Mouse (Mus musculus) brain, embryonic 14.5 days (tissue): ENCODE results near the gene Ugt1a1.

Experiments
- CTCF ChIP-seq: fragments of 200-500 bp; IDR thresholded peaks from 2 replicates; pipeline ENCODE4 v1.5.1; 2012; ENCODE audit warnings: inconsistent platforms, mild to moderate bottlenecking, moderate library complexity, borderline replicate concordance; ENCODE audit not compliant: insufficient read depth, insufficient read length; ENCODE audit errors: extremely low read depth
- POLR2A ChIP-seq: fragments of 200-500 bp; IDR thresholded peaks from 2 replicates; pipeline ENCODE4 v1.6.1; 2012; ENCODE audit warnings: mild to moderate bottlenecking, inconsistent platforms, borderline replicate concordance; ENCODE audit not compliant: poor library complexity, insufficient read depth, insufficient read length, severe bottlenecking; ENCODE audit errors: extremely low read depth

DNA sequence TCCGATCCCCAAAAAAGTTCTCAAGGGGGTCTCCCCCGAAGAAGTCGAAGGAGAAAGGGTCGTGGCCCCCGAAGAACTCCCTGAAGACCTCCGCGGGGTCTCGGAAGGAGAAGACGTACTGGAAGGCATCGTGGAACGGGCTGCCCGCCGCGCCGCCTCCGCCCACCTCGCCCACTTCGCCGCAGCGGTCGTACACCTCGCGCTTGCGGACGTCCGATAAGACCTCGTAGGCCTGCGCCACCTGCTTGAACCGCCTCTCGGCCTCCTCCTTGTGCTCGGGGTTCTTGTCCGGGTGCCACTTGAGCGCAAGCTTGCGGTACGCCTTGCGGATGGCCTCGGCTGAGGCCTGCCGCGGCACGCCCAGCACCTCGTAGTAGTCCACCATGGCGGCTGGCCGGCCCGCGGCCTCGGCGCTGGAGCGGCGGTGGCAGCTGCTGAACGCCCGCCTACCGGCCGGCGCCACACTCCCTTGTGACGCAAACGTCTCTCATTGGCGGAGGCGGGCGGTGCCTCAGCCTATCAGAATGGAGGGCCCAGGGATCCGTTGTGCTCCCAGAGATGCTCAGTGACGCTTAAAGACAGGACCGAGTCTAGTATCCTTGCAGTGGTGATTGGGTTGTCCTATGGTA lies 6.4 kb upstream of the Ugt1a1 start, which contains the start of gene Dnajb3:
- TF ChIP-seq CTCF (no peak), POLR2A (peak; percentile 86)
